Mouse (Mus musculus) intestine, postnatal 0 days (tissue): Measurements from ENCODE around the gene Slc30a9. TPM values are rescaled to one million over a fixed set of nuclear protein-coding genes. Genes with fewer than 3 reads are reported as not detected.

Experiments
- ATAC-seq: fragments of 200-750 bp; cut with Nextera tagmentation; 2 replicates; pipeline ENCODE4 v1.8.0; 2017; ENCODE audit warnings: mild to moderate bottlenecking, moderate TSS enrichment, moderate library complexity
- H3K27ac ChIP-seq: fragments of 300-500 bp; sonication (generic); 2 replicates; pipeline ENCODE4 v1.5.1; 2014; ENCODE audit warnings: mild to moderate bottlenecking, low read depth, low read length, moderate library complexity
- H3K27me3 ChIP-seq: fragments of 300-500 bp; sonication (generic); replicated peaks from 2 replicates; pipeline ENCODE4 v1.6.1; 2014; ENCODE audit warnings: low read length, mixed read lengths; ENCODE audit not compliant: control insufficient read depth, insufficient read depth
- H3K36me3 ChIP-seq: fragments of 300-500 bp; sonication (generic); 2 replicates; pipeline ENCODE4 v1.6.1; 2014; ENCODE audit warnings: mild to moderate bottlenecking, moderate library complexity; ENCODE audit not compliant: control insufficient read depth, insufficient read depth
- H3K4me1 ChIP-seq: fragments of 300-500 bp; sonication (generic); replicated peaks from 2 replicates; pipeline ENCODE4 v1.6.1; 2014; ENCODE audit warnings: antibody characterized with exemption, low read length, mixed read lengths; ENCODE audit not compliant: control insufficient read depth, insufficient read depth
- H3K4me2 ChIP-seq: fragments of 300-500 bp; sonication (generic); replicated peaks from 2 replicates; pipeline ENCODE4 v1.6.1; 2014; ENCODE audit warnings: low read depth, mild to moderate bottlenecking, moderate library complexity
- H3K4me3 ChIP-seq: fragments of 300-500 bp; sonication (generic); 2 replicates; pipeline ENCODE4 v1.5.1; 2014; ENCODE audit warnings: low read depth, low read length
- H3K9ac ChIP-seq: fragments of 300-500 bp; sonication (generic); 2 replicates; pipeline ENCODE4 v1.6.1; 2014; ENCODE audit warnings: mild to moderate bottlenecking, low read depth, low read length
- H3K9me3 ChIP-seq: fragments of 300-500 bp; sonication (generic); 2 replicates; pipeline ENCODE4 v1.6.1; 2016; ENCODE audit warnings: mixed run types; ENCODE audit not compliant: control insufficient read depth
- CTCF ChIP-seq: sonication (generic); IDR thresholded peaks from 2 replicates; pipeline ENCODE4 v1.5.1; 2016; ENCODE audit warnings: low read depth, mild to moderate bottlenecking, control low read depth, antibody characterized with exemption, moderate library complexity
- WGBS: fragments of 180-500 bp; shearing (Covaris S2); extraction: QIAGEN DNeasy Blood & Tissue Kit; methylation state at CpG from one replicate; pipeline ENCODE4 v1.1.7; 2014; 5-methylcytosine and 5-hydroxymethylcytosine counted together
- polyA plus RNA-seq: library from polyadenylated mRNA; unstranded; fragments of >200 nt; fragmentation: Nextera tagmentation; extraction: Ambion mirVana; gene quantifications from 2 replicates; pipeline ENCODE4 v1.2.1, GENCODE M21; 2015

Gene Slc30a9
- polyA plus RNA-seq, 1 experiment from 2014 or later, result 74.1 TPM

GRCm38 (mm10) chr5:67307659-67308222 is 986 bp downstream of the Slc30a9 start:
- peak overlapping the region; percentile 93 for H3K27ac ChIP-seq
- WGBS, result 20% methylated on average over 13 of the region's 13 CpGs

GRCm38 (mm10) chr5:67311811-67312521 is 5.2 kb downstream of the Slc30a9 start:
- H3K9ac ChIP-seq, result no peak overlapping the region
- no peaks in the 10 kb centered on the region for H3K27me3 ChIP-seq
- 85% methylated on average over 3 of the region's 3 CpGs for WGBS
- no peaks in the 10 kb centered on the region for H3K4me1 ChIP-seq
- peaks cover 9% of the 10 kb centered on the region; the same call in 1 of the 2 replicates for H3K36me3 ChIP-seq
- TF ChIP-seq CTCF, result peak; percentile 32; the same call in 1 of the 2 replicates
- no peak overlapping the region for H3K4me3 ChIP-seq
- ATAC-seq, result no peak
- H3K4me2 ChIP-seq, result no peak overlapping the region
- no peak overlapping the region for H3K27ac ChIP-seq
- H3K9me3 ChIP-seq, result no peaks in the 10 kb centered on the region

More at GRCm38 (mm10) chr5:67307659-67308222, 986 bp downstream of the Slc30a9 start:
- peak overlapping the region; percentile 100 for H3K4me3 ChIP-seq
- no peaks in the 10 kb centered on the region for H3K4me1 ChIP-seq
- peak overlapping the region; percentile 82 for H3K4me2 ChIP-seq
- ATAC-seq, result no peak
- peak overlapping the region; percentile 92 for H3K9ac ChIP-seq
- H3K9me3 ChIP-seq, result no peaks in the 10 kb centered on the region
- peaks cover 5% of the 10 kb centered on the region; the same call in 1 of the 2 replicates for H3K36me3 ChIP-seq
- no peaks in the 10 kb centered on the region for H3K27me3 ChIP-seq
- TF ChIP-seq CTCF, result no peak

- WGBS, result 97% methylated on average over 3 of the region's 3 CpGs
- H3K36me3 ChIP-seq, result peaks cover 10% of the 10 kb centered on the region; the same call in 1 of the 2 replicates
- no peak overlapping the region for H3K27ac ChIP-seq
- no peaks in the 10 kb centered on the region for H3K9me3 ChIP-seq
- TF ChIP-seq CTCF, result no peak
- no peaks in the 10 kb centered on the region for H3K4me1 ChIP-seq
- H3K4me3 ChIP-seq, result no peak overlapping the region
- no peaks in the 10 kb centered on the region for H3K27me3 ChIP-seq
- no peak for ATAC-seq
- no peak overlapping the region for H3K4me2 ChIP-seq
- H3K9ac ChIP-seq, result no peak overlapping the region
Measured at GRCm38 (mm10) chr5:67312522-67312851, 5.7 kb downstream of the Slc30a9 start.

GRCm38 (mm10) chr5:67321656-67322268 is 15.0 kb downstream of the Slc30a9 start:
- peak overlapping the region; percentile 43 for H3K27ac ChIP-seq
- peaks cover 17% of the 10 kb centered on the region for H3K36me3 ChIP-seq
- 57% methylated on average over 17 of the region's 17 CpGs for WGBS
- no peak for TF ChIP-seq CTCF
- no peak overlapping the region for H3K4me3 ChIP-seq
- ATAC-seq, result peak; percentile 79
- no peaks in the 10 kb centered on the region for H3K4me1 ChIP-seq
- no peaks in the 10 kb centered on the region for H3K27me3 ChIP-seq
- H3K9ac ChIP-seq, result no peak overlapping the region
- no peak overlapping the region; the same call in 1 of the 2 replicates for H3K4me2 ChIP-seq
- H3K9me3 ChIP-seq, result no peaks in the 10 kb centered on the region

GRCm38 (mm10) chr5:67324032-67324431 is 17.3 kb downstream of the Slc30a9 start:
- Histone ChIP-seq H3K27me3 (no peaks in the 10 kb centered on the region), H3K27ac (no peak overlapping the region), H3K4me2 (no peak overlapping the region), H3K36me3 (peaks cover 6% of the 10 kb centered on the region; the same call in 1 of the 2 replicates), H3K4me3 (no peak overlapping the region), H3K9ac (no peak overlapping the region), H3K9me3 (no peaks in the 10 kb centered on the region), H3K4me1 (no peaks in the 10 kb centered on the region)
- ATAC-seq, result no peak
- 55% methylated on average over 1 of the region's 1 CpGs for WGBS
- no peak for TF ChIP-seq CTCF

- no peak overlapping the region for H3K27ac ChIP-seq
- ATAC-seq, result no peak
- H3K4me2 ChIP-seq, result no peak overlapping the region
- H3K4me3 ChIP-seq, result no peak overlapping the region
- no peaks in the 10 kb centered on the region for H3K9me3 ChIP-seq
- 87% methylated on average over 6 of the region's 6 CpGs for WGBS
- H3K27me3 ChIP-seq, result no peaks in the 10 kb centered on the region
- no peak overlapping the region for H3K9ac ChIP-seq
- H3K4me1 ChIP-seq, result no peaks in the 10 kb centered on the region
- no peak for TF ChIP-seq CTCF
- peaks cover 45% of the 10 kb centered on the region for H3K36me3 ChIP-seq
Measured at GRCm38 (mm10) chr5:67340811-67341210, 34.1 kb downstream of the Slc30a9 start.
